Mouse (Mus musculus) duodenum, adult 2 months (tissue): ENCODE measurements around the gene Mus81. TPM values are rescaled to one million over a fixed set of nuclear protein-coding genes. Genes with fewer than 3 reads are reported as not detected.

Experiments used
- polyA plus RNA-seq: library from polyadenylated mRNA; depleted of rRNA; stranded (reverse); fragments of >200 nt; gene quantifications from 2 replicates; pipeline ENCODE4 v1.2.3, GENCODE M21; 2012; ENCODE audit warnings: low replicate concordance; rRNA removed

Gene Mus81
- 24.4 and 30.3 TPM in 2 replicates for polyA plus RNA-seq

GRCm38 (mm10) chr19:5487768-5488550, at the start of gene Mus81:
TSS of gene Mus81 (minus strand) at chr19:5488402.

GRCm38 (mm10) chr19:5510031-5511026, 22.1 kb upstream of the Mus81 start, which contains the start of gene Snx32:
TSS of gene Snx32 (minus strand) at chr19:5510538.

DNA sequence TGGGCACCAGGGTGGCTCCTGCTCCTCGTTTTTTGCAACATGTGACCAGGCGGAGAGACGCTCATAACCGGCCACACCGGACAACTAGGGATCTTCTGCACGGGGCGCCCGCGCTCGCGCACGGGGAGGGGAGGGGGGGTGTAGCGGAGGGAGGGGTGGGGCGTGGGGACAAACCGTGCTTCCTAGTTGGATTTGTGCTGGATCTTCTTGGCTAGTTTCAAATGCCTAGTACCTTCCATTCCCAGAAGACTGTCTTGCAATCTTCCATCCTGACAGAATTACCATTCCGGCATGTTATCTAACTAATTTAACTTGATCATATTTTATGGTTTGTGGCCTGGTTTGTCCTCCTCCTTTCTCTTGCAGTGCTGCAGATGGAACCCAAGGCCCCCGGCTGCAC, 15.5 kb upstream of the Mus81 start, which contains the start of gene 1700020D05Rik:
1700020D05Rik (minus strand) TSS at position 101 of the 400 bp plus-strand sequence.

GRCm38 (mm10) chr19:5490313-5490897, 2.2 kb upstream of the Mus81 start, which contains the start of gene Cfl1:
TSS of gene Cfl1 (plus strand) at chr19:5490455.

DNA sequence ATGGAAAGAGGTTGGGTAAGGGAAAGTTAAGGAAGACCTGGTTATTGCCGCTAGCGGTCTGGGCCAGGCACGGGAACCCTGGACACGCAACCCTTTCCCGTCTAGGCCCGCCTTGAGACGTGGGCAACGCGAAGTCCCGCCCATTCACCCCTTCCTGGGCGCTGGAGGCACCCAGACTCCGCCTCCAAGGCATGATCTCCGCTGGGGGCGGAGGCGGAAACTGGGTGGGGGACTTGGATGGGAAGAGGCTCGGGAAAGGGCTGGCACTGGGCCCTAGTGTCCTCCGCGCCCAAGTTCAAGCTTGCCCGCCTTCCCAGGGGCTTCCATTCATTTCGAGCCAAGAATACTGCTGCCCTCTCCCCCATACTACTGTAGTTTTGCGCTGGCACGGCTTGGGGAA, 14.5 kb downstream of the Mus81 start, which contains the start of gene Efemp2:
Efemp2 (plus strand) TSS at position 235 of the 400 bp plus-strand sequence.

DNA sequence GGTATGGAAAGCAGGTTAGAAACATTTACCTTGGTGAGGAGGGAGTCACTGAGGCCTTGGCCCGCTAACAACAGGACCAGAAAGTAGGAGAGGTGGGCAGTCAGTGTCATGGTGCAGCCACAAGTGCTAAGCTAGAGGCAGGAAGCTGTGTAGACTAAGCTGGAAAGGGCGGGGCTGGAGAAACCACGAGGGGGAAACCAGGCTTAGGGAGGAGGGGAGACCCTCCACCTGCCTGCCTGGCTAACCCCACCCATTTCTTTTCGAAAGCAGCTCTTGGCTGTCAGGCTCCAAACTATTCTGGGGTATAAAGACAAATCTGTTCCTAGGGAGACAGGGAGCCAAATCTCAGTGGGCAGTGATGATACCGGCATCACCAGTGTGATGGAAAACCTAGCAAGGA, 19.8 kb downstream of the Mus81 start, which contains the start of gene Ctsw:
Ctsw (minus strand) TSS at position 134 of the 400 bp plus-strand sequence.

DNA sequence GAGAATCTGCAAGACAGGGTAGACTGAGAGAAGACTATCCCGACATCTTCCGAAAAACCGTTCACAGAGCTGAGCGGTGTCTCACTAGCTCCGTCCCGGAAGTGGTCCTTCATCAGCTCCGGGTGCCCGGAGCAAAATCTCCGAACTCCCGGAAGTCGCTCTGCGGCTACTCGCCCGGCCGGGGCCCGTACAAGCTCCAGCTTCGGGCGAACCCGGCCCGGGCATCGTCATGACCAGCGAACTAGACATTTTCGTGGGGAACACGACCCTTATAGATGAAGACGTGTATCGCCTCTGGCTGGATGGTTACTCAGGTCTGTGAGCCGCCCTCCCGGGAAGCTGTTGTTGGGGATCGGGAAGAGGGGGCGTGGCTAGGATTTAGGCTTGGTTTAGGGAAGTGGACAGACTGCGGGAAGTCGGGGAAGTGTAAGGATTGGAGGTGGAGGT, 27.7 kb downstream of the Mus81 start, which contains the start of gene Fibp:
Fibp (plus strand) TSS at position 151 of the 447 bp plus-strand sequence.

DNA sequence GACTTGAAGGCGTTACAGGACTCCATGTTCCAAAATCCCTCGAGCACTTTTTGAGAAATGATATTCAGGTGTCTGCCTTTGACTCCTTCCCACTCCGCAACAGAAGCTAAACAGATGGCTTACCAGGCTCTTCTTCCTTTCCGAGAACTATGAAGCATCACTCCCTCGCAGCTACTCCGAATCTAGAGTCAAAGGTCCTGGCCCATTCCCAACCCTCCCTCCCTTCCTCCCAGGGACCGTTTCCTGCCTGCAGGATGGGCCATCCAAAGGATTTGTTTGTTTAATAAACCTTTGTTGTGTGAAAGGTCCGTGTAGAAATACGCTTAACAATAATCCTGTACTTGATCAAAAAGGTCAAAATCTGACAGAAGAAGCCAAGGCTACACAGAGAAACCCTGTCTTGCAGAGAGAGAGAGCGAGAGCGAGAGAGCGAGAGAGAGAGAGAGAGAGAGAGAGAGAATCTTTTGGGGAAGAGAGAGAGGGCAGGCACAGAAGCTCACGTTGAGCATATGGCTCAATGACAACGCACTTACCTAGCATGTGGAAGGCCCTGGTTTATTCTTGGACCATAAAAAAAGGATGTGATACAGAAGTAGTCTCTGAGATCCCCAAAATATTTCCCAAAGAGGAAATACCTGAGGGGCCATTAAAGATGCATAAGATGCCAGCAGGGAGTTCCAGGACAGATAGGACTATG, 30.3 kb downstream of the Mus81 start, which contains the start of gene Ccdc85b:
Ccdc85b (minus strand) TSS at position 149 of the 697 bp plus-strand sequence.

GRCm38 (mm10) chr19:5447515-5448353, 40.5 kb downstream of the Mus81 start, which contains the start of gene Fosl1:
TSS of gene Fosl1 (plus strand) at chr19:5447547.

Other genes with a start within 250 kb of the Mus81 start
- 6.7 and 7.8 TPM in 2 replicates for gene Pacs1, start 215.3 kb downstream of the Mus81 start, polyA plus RNA-seq
- 86.5 and 99.5 TPM in 2 replicates for gene Sf3b2, start 192.9 kb downstream of the Mus81 start, polyA plus RNA-seq
- gene Gal3st3, start 190.1 kb downstream of the Mus81 start, polyA plus RNA-seq = 0.08 TPM in 1 of 2 replicates, not detected in the other
- not detected in 2 replicates for gene Catsper1, start 152.7 kb downstream of the Mus81 start, polyA plus RNA-seq
- gene Cst6, start 138.8 kb downstream of the Mus81 start, polyA plus RNA-seq = 775 and 1,382 TPM in 2 replicates
- 22.1 and 39.9 TPM in 2 replicates for gene Eif1ad, start 121.7 kb downstream of the Mus81 start, polyA plus RNA-seq
- 134 and 143 TPM in 2 replicates for gene Banf1, start 121.2 kb downstream of the Mus81 start, polyA plus RNA-seq
- 4.2 and 12.1 TPM in 2 replicates for gene Sart1, start 99.7 kb downstream of the Mus81 start, polyA plus RNA-seq
- gene Tsga10ip, start 85.9 kb downstream of the Mus81 start, polyA plus RNA-seq = 0.38 and 5.1 TPM in 2 replicates
- 75.9 and 95.8 TPM in 2 replicates for gene Drap1, start 63.4 kb downstream of the Mus81 start, polyA plus RNA-seq
- gene AI837181, start 63.3 kb downstream of the Mus81 start, polyA plus RNA-seq = 53.5 and 90.2 TPM in 2 replicates
- 0.43 and 3.2 TPM in 2 replicates for gene Fosl1, start 40.9 kb downstream of the Mus81 start, polyA plus RNA-seq
- 3.0 and 4.1 TPM in 2 replicates for gene Ccdc85b, start 30.5 kb downstream of the Mus81 start, polyA plus RNA-seq
- 77.1 and 157 TPM in 2 replicates for gene Fibp, start 27.8 kb downstream of the Mus81 start, polyA plus RNA-seq
- 3.0 and 8.9 TPM in 2 replicates for gene Ctsw, start 19.9 kb downstream of the Mus81 start, polyA plus RNA-seq
- gene Efemp2, start 14.4 kb downstream of the Mus81 start, polyA plus RNA-seq = 24.2 and 26.7 TPM in 2 replicates
- 354 and 628 TPM in 2 replicates for gene Cfl1, start 2.1 kb upstream of the Mus81 start, polyA plus RNA-seq
- gene 1700020D05Rik, start 15.4 kb upstream of the Mus81 start, polyA plus RNA-seq = 0.19 TPM in 1 of 2 replicates, not detected in the other
- 2.3 and 3.4 TPM in 2 replicates for gene Snx32, start 22.1 kb upstream of the Mus81 start, polyA plus RNA-seq
- 50.7 and 55.8 TPM in 2 replicates for gene Ovol1, start 72.2 kb upstream of the Mus81 start, polyA plus RNA-seq
- gene Ap5b1, start 79.6 kb upstream of the Mus81 start, polyA plus RNA-seq = 27.3 and 37.3 TPM in 2 replicates
- 55.0 and 64.6 TPM in 2 replicates for gene Rnaseh2c, start 113.5 kb upstream of the Mus81 start, polyA plus RNA-seq
- gene Kat5, start 121.8 kb upstream of the Mus81 start, polyA plus RNA-seq = 28.1 and 29.4 TPM in 2 replicates
- gene Rela, start 149.1 kb upstream of the Mus81 start, polyA plus RNA-seq = 63.4 and 69.8 TPM in 2 replicates
- gene Sipa1, start 175.3 kb upstream of the Mus81 start, polyA plus RNA-seq = 31.8 and 39.3 TPM in 2 replicates
- gene Map3k11, start 200.3 kb upstream of the Mus81 start, polyA plus RNA-seq = 93.9 and 146 TPM in 2 replicates
- gene Pcnx3, start 200.5 kb upstream of the Mus81 start, polyA plus RNA-seq = 123 and 125 TPM in 2 replicates
- gene Kcnk7, start 216.0 kb upstream of the Mus81 start, polyA plus RNA-seq = 0.49 TPM in 1 of 2 replicates, not detected in the other
- 67.9 and 83.9 TPM in 2 replicates for gene Ehbp1l1, start 237.9 kb upstream of the Mus81 start, polyA plus RNA-seq
- 93.2 and 129 TPM in 2 replicates for gene Fam89b, start 241.3 kb upstream of the Mus81 start, polyA plus RNA-seq